Mouse (Mus musculus): Measurements from ENCODE around the gene Dnase1l1.

The Dnase1l1 gene

DNA sequence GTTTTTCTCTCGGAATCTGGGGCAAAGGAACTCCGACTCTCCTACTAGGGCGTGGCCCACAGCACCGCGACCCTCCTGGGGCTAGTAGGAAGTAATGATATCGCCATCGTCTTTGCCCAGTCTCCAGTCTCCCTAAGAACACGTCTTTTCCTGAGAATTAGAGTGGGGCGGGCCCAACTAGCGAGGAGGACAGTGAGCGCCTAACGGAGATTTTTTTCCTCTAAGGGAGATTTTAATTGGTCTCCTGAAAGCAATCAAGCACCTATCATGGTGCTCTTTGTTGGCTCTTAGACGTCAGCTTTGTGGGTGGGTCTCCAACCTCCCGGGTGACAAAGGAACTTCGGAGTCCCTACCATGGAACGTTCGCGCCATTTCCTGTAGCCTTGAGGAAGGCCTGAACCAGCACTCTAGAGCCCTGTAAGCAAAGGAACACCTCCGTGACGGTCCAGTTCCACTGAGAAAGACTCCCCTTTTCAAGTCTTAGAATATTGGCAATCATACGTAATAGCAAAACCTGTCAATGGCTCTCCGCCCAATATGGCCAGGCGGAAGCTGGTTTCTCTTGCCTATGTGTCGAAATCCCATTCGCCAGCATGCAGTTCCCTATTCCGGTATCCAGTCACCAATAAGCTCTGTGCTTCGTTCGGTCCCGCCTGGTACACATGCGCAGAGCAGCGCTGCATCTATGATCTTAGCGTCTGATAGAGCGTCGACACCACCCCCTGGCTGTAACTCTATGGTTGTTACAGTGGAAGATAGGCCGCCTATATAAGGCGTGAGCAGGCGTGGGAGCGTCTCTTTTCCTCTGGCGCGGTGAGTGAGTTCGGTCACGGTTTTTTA, 11.9 kb downstream of the Dnase1l1 start, which contains the start of gene Rpl10:
TSS of gene Rpl10 (plus strand) at position 751 of the 840 bp plus-strand sequence.
- peak; percentile 83 for DNase-seq (ENCODE audit: low spot score)

DNA sequence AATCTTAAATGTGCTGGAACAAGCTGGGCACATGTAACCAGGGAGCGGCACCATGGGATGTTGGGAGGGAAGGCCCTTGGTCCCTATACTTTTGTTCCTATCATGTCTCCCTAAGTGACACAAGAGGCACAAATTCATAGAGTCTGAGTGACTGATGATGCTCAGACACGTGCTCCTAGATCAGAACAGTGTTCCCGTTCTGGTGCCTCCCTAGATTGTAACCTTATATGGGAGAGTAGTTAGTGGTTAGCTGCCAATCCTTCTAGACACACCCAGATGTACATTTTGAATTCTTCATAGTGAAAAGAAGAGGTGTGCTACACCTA, 12.4 kb downstream of the Dnase1l1 start:
- DNase-seq (ENCODE audit: low spot score): no peak

DNA sequence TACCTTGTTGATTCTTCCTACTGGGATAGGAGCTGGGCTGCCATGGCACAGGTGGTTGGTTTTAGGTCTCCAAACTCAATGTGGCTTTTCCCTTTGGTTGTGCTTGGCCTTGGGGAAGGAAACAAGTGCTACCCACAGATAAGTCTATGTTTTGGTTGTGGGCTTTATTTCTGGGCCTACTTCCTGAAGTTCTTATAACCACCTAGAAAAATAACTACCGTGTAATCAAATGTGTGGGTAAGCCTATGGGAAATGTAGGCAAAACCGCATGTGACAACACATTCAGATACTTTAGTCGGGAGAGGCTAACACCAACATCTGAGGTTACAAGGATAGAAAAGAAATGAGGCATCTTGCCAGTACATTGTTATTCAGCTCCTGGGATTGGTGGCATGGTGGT, 24.4 kb downstream of the Dnase1l1 start:
- no peak for DNase-seq (ENCODE audit: low spot score)

DNA sequence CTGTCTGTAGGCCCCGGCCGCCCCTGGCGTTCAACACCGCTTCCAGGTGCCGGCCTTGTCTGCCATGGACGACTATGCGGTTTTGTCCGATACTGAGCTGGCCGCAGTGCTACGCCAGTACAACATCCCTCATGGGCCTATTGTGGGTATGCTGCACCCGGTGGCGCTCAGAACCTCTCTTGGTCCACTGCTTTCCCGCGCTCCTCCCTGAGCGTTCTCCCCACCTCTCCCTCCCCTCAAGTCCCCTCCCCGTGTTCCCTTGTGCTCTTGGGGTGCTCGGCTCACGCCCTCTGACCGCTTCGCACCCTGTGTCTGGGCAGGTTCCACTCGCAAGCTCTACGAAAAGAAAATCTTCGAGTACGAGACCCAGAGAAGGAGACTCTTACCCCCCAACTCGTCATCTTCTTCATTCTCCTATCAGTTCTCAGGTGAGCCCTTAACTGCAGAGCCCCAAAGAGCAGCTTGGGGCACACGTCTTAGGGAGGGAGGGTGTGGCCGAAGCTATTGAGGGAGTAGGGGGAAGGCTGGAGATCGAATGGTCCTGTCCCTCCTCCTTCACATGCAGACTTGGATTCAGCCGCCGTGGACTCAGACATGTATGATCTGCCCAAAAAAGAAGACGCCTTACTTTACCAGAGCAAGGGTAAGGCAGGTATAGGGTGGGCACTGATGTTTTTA, 27.1 kb downstream of the Dnase1l1 start:
- DNase-seq (ENCODE audit: low spot score): no peak

DNA sequence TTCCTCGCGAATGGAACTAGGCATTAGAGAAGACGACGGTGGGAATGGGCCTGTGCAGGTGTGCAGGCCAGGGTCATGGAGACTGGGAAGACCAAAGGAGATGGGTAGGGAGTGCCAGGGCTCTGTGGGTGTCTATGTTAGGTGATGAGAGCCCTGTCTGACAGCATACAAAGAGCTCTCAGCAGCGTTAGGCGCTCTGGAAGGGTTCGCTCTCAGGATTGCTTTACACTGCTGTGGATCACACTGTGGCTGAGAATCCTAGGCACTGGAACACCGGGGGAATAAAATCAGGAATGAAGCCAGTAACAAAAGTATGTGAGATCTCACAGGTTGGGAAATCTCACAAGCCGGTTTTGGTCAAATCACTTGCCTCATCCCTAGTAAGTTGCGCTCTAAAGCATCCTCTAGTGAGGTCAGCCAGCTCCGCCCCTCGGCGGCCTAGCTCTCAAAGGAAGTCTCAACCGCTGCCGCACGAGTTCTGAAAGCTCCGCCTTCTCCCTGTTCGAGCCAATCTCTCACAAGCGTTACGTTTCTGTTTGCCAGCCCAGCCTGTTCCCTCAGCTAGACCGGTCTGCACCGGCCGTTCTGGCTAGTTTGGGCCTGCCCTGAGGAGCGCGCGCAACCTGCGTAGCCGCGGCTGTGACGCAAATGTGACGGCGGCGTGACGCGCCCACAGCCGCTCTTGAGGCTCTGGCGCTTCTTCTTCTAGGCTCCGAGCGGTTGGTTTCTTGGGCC, 27.8 kb downstream of the Dnase1l1 start, which contains the start of gene Emd:
TSS of gene Emd (plus strand) at position 535 of the 735 bp plus-strand sequence.
- DNase-seq (ENCODE audit: low spot score): peak; percentile 85

DNA sequence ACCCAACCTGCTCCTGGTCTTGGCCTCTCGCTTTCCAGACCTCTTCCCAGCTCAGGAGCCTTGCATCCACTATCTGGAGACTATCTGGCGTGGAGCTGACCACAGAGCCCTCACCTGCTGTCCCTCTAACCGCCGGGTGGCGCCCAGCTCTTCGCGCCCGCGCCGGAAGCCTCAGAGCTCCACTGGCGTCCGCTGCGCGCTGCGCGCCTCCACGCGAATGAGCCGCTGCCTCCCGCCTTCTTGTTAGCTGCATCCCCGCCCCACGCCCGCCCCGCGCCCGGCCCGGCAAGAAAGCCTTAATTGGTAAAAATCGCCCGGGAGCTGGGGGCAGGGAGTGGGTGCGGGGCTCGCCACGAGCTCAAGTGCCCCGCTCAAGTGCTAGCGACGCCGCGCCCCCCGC, 32.5 kb downstream of the Dnase1l1 start, which contains the start of gene Flna:
TSS of gene Flna (minus strand) at position 206 of the 400 bp plus-strand sequence.
- peak; percentile 69 for DNase-seq (ENCODE audit: low spot score)

DNA sequence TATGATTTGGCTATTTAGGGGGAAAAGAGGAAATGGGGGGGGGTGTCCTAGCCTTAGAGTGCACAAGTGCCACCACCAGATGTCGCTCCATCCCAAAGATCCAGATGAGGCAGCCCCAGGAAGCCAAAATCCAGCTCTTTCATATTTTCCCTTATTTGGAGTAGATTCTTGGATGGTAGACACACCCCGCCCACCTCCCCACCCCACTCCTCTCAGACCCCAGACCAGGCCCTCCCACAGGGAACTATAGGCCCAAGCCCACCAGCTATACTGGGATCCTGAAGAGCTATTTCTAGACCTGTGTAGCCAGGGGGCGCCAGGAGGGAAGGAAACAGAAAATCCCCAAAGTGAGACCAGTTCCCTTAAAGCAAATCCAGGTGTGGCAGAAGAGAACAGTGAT, 33.5 kb downstream of the Dnase1l1 start:
- DNase-seq (ENCODE audit: low spot score): peak; percentile 53

DNA sequence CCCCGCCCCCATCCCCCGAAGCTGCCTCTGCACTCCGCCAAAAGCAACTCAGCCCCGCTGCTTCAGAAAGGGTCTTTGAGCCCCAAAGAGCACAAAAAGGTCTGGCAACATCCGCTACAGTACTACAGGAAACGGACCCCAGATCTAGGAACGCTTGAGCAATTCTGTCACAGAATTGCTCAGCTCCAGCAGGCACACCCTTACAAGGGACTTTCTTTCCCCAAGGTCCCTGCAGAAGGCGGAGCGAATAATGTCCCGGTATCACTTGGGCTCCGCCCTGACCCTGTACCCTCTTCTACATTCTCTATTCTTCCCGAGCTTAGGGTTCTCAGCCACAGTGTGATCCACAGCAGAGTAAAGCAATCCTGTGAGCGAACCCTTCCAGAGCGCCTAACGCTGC, 35.4 kb downstream of the Dnase1l1 start:
- no peak for DNase-seq (ENCODE audit: low spot score)

DNA sequence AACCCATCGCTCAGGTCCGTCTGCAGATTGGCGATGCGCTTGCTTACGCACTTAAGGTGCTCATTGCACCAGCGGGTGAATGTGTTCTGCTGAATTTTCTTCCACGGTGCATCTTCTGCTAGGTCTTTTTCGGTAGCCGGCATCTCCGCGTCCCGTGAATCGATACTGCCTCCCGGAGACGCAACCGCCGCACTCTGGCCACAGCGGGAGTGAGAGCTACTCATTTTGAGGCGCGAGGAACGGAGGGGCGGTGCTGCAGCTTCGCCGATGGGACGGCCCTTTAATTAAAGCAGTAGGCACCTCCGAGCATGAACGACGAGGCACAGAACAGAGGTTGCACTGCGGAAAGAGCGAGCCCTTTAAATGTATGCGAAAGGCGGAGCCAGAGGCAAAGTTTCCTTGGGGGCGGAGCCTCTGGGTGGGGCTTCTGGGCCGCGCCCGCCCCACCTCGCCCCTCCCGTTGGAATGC, 35.9 kb downstream of the Dnase1l1 start:
- peak; percentile 82 for DNase-seq (ENCODE audit: low spot score)

DNA sequence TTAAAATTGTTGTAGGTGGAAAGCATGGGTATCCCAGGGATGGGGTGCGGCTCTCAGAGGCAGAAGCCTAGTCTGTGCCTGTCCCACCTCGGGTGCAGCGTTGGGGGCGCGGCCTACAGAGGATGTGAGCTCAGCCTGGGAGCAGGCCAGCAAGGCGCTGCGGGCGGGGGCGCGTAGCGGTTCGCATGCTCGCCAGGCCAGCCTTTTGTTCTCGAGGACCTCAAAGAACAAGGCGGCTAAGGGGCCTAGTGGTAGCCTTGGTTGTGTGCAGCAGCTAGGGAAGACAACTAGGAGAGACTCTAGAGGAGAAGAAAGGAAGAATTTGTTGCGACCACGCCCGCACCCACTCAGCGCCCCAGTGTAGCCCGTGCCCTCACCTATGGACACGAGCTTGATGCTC, 36.5 kb downstream of the Dnase1l1 start:
- peak; percentile 79 for DNase-seq (ENCODE audit: low spot score)

DNA sequence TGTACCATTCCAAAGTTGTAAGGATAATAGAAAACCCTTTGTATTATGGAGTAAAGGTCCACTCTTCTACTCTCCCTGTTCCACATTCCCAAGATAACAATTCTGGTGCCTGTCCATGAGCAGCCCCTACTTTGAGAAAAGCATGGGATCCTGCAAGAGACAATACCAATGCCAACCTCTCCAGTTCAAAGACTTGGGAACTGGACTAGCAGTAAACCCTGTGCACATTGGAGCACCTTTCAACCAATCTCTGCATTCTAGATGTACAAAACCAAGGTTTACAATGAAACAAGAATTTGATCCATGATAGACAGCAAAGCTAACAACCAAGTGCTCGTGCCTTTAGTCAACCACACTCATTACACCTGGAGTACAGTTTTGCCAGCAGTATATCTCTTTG, 37.0 kb downstream of the Dnase1l1 start:
- no peak for DNase-seq (ENCODE audit: low spot score)

DNA sequence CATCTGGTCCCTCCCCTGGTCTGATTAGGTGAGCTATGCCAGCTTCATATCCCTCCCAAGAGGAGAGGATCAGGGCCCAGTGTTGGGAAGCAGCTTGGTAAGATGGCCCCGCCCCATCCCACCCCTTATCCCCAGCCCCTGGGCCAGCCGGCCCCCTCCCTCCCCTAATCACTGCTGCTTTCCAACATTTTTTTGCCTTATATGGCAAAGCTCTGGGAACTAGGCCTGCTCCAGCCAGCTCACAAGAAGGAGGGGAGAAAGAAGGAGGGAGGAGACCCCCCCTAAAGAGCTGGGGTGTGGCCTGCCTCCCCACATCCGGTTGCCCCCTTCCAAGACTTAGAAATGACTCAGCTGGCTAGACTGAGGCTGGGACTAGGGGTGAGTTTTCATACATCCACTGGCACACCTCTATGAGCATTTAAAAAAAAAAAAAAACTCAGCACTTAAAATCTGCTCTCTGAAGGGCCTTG, 37.5 kb downstream of the Dnase1l1 start:
- peak; percentile 39 for DNase-seq (ENCODE audit: low spot score)

DNA sequence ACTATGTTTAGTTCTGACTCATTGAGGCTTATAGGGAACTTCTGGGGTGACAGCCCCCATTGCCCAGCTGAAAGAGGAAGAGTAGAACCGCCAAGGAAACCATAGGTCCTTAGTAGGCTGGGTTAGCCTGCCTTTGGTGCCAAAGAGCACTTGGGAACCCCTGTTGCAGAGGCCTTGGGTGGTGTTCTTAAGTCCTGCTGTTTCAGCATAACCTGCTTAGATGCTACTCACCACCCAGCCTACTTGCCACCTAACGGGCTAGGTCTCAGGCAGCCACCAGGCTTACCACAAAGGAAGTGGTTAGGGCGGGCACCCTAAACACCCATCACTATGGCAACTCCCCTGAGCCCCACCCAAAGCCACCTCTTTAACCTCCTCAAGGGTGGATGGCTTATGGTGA, 38.3 kb downstream of the Dnase1l1 start:
- DNase-seq (ENCODE audit: low spot score): no peak

DNA sequence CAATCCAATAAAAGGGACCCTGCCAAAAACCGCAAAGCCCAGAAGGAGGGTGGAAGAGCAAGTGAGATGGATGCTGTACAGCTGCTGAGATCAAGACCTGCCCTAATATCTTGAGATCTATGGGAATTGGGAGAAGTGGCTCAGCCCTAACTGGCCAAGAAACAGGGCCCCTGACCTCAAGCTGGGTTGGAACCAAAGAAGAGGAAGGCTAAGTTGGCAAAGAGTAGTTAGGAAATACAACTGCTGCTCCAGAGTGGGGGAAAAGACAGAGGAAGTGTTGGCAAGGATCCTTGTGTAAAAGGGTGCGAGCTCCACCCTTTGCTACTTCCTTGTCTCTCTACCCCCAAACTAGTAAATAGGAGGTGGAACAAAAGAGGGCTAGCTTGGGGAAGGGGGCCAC, 38.7 kb downstream of the Dnase1l1 start:
- DNase-seq (ENCODE audit: low spot score): no peak

DNA sequence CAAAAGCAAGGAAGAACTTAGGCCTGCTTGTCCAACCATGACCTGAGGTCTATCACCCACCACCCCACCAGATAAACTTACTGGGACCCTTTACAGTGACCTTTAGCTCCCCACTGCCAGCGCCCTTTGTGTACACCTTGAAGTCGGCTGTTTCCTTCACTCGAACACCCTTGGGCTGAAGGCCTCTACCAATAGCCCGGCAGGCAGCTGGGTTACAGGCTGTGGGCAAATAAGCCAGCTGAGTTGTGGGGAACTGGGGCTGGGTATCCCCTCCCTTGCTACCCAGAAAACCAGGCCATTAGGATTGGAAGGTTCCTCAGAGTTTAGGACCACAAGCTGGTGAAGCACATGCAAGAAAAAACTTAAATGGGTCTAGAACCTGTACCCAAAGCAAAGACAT, 41.8 kb downstream of the Dnase1l1 start:
- DNase-seq (ENCODE audit: low spot score): no peak

DNA sequence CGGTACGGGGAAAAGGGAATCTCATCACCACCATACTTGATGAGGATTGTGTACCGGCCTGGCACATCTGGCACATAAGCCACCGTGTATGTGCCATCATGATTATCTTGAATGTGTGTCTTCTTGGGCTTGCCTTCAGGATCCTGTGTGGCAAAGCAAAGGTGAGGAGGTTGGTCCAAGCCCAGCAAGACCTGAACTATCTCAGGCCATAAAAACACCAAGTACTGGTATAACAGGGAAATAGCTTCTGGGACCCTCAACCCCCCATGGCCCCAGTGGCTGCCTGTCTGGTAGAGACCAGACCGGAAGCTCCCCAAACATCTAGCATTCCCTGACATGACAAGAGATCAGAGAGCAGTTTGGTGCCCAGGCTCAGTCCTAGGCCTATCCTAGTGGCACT, 48.9 kb downstream of the Dnase1l1 start:
- DNase-seq (ENCODE audit: low spot score): no peak

DNA sequence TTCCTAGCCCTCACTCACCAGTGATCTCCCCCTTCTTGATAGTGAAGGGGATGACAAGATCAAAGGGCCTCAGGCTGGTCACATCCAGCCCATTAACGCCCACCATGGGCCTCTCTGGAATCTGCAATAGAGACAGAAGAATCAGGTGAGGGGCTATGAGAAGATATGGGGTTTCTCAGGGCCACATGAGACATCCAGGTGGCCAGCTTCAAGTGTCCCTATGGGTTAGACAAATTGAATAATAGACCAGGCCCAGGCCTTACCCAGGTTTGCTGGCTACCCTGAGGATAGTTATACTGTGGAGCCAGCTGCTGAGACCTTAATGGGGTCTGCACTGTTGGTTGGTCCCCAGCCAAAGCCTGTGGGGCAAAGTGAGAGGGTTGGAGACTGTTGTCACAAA, 52.1 kb downstream of the Dnase1l1 start:
- no peak for DNase-seq (ENCODE audit: low spot score)

Measured in ovary, postnatal 36 days (tissue).